21 mouse cellular contexts compared by ENCODE assay signal in genomic region chr16:59487239-59487638, GRCm38 (mm10). TPM values are rescaled to one million over a fixed set of nuclear protein-coding genes. Genes with fewer than 3 reads are reported as not detected.
DNase-seq lines count a peak whose midpoint lies in the region; ATAC-seq and TF ChIP-seq lines count a peak whose summit lies in the region.
"Had no signal": no experiment of that assay in that cellular context is flagged by ENCODE, and none has a peak within 500 bp of the region (broad histone marks: within the 10 kb centered on the region; RNA-seq: fewer than 3 reads in every experiment).

No protein-coding gene starts in this region.

- no peak overlapping the region for H3K4me2 ChIP-seq in stomach, embryonic 14.5 days (replicated peaks; ENCODE audit: low read depth, low read length)
- H3K4me2 ChIP-seq in stomach, postnatal 0 days (replicated peaks; ENCODE audit: low read depth) = no peak overlapping the region
- H3K4me2 ChIP-seq in kidney, embryonic 15.5 days = no peak overlapping the region
- H3K4me2 ChIP-seq in forebrain, embryonic 13.5 days = no peak overlapping the region
- H3K4me2 ChIP-seq: lung, embryonic 15.5 days; midbrain, embryonic 13.5 days; neural tube, embryonic 13.5 days had no signal

- no peak overlapping the region for H3K4me3 ChIP-seq in stomach, embryonic 14.5 days (ENCODE audit: low read depth, low read length)
- H3K4me3 ChIP-seq in stomach, postnatal 0 days (ENCODE audit: low read depth, low read length) = no peak overlapping the region
- no peak overlapping the region for H3K4me3 ChIP-seq in kidney, embryonic 15.5 days (replicated peaks)
- H3K4me3 ChIP-seq in forebrain, embryonic 13.5 days = no peak overlapping the region
- H3K4me3 ChIP-seq: embryonic facial prominence, embryonic 10.5 days; erythroblast, embryonic 14.5 days; hindbrain, embryonic 10.5 days; lung, embryonic 15.5 days; midbrain, embryonic 13.5 days; neural tube, embryonic 13.5 days had no signal

- no peaks in the 10 kb centered on the region for H3K27me3 ChIP-seq in stomach, embryonic 14.5 days (ENCODE audit: control insufficient read depth, insufficient read depth, low read length)
- H3K27me3 ChIP-seq in stomach, postnatal 0 days (ENCODE audit: control insufficient read depth, insufficient read depth, low read length) = no peaks in the 10 kb centered on the region
- H3K27me3 ChIP-seq in kidney, embryonic 15.5 days = no peaks in the 10 kb centered on the region
- H3K27me3 ChIP-seq in forebrain, embryonic 13.5 days = no peaks in the 10 kb centered on the region
- H3K27me3 ChIP-seq: lung, embryonic 15.5 days; midbrain, embryonic 13.5 days; neural tube, embryonic 13.5 days had no signal

- peak overlapping the region; percentile 39; the same call in 1 of the 2 replicates for H3K27ac ChIP-seq in stomach, embryonic 14.5 days (ENCODE audit: low read length)
- no peak overlapping the region for H3K27ac ChIP-seq in stomach, postnatal 0 days (replicated peaks)
- no peak overlapping the region for H3K27ac ChIP-seq in kidney, embryonic 15.5 days
- H3K27ac ChIP-seq in forebrain, embryonic 13.5 days = no peak overlapping the region
- H3K27ac ChIP-seq: embryonic facial prominence, embryonic 10.5 days; hindbrain, embryonic 10.5 days; hindbrain, postnatal 0 days; liver, embryonic 14.5 days; lung, embryonic 15.5 days; midbrain, embryonic 13.5 days; neural tube, embryonic 13.5 days had no signal

- H3K9me3 ChIP-seq in stomach, embryonic 14.5 days (ENCODE audit: control insufficient read depth, low read depth, low read length) = no peaks in the 10 kb centered on the region
- H3K9me3 ChIP-seq in stomach, postnatal 0 days (ENCODE audit: control insufficient read depth, low read length) = no peaks in the 10 kb centered on the region
- no peaks in the 10 kb centered on the region for H3K9me3 ChIP-seq in kidney, embryonic 15.5 days (replicated peaks)
- H3K9me3 ChIP-seq in forebrain, embryonic 13.5 days (replicated peaks) = no peaks in the 10 kb centered on the region
- H3K9me3 ChIP-seq: embryonic facial prominence, embryonic 10.5 days; hindbrain, embryonic 10.5 days; lung, embryonic 15.5 days; midbrain, embryonic 13.5 days; neural tube, embryonic 13.5 days had no signal

- ATAC-seq in stomach, embryonic 14.5 days (ENCODE audit: insufficient number of reproducible peaks, insufficient read depth, low FRiP score, low read depth) = no peak
- no peak for ATAC-seq in stomach, postnatal 0 days (ENCODE audit: low FRiP score, low TSS enrichment)
- peak; percentile 44; the same call in 1 of the 2 replicates for ATAC-seq in kidney, embryonic 15.5 days (replicated peaks; ENCODE audit: low FRiP score)
- no peak for ATAC-seq in forebrain, embryonic 13.5 days
- ATAC-seq: forebrain, postnatal 0 days; hindbrain, postnatal 0 days; midbrain, embryonic 13.5 days had no signal

- WGBS in stomach, embryonic 14.5 days = 89% methylated on average over 7 of the region's 7 CpGs
- WGBS in stomach, postnatal 0 days = 83% methylated on average over 7 of the region's 7 CpGs
- 51% methylated on average over 7 of the region's 7 CpGs for WGBS in kidney, embryonic 15.5 days
- 96% methylated on average over 7 of the region's 7 CpGs for WGBS in forebrain, embryonic 13.5 days

- H3K4me1 ChIP-seq in stomach, embryonic 14.5 days (ENCODE audit: control insufficient read depth, insufficient read depth, low read length) = no peaks in the 10 kb centered on the region
- H3K4me1 ChIP-seq in stomach, postnatal 0 days (replicated peaks; ENCODE audit: control insufficient read depth, insufficient read depth) = no peaks in the 10 kb centered on the region
- no peaks in the 10 kb centered on the region for H3K4me1 ChIP-seq in kidney, embryonic 15.5 days
- no peaks in the 10 kb centered on the region for H3K4me1 ChIP-seq in forebrain, embryonic 13.5 days
- H3K4me1 ChIP-seq: embryonic facial prominence, embryonic 10.5 days; hindbrain, embryonic 10.5 days; lung, embryonic 15.5 days; midbrain, embryonic 13.5 days had no signal

- DNase-seq in kidney, adult 11 months = peak; percentile 48
- DNase-seq in kidney, postnatal 4 days = no peak
- DNase-seq in stomach, postnatal 0 days (ENCODE audit: low spot score) = no peak
- no peak for DNase-seq in heart, adult 8-10 months (ENCODE audit: low spot score)
- DNase-seq: B cell, adult 2 months; cerebellum, adult 8-10 months; forebrain, postnatal 0 days; gastrocnemius, postnatal 10 days; right cerebral cortex, adult 18-20 months; thymus, postnatal 4 days had no signal

- no peak for TF ChIP-seq EP300 in stomach, postnatal 0 days (optimal IDR thresholded peaks at IDR 0.05)

- H3K36me3 ChIP-seq in stomach, embryonic 14.5 days (ENCODE audit: control insufficient read depth, insufficient read depth, low read length) = peaks cover 44% of the 10 kb centered on the region
- H3K36me3 ChIP-seq in stomach, postnatal 0 days (ENCODE audit: control insufficient read depth, insufficient read depth, low read length) = peaks cover 14% of the 10 kb centered on the region; the same call in 1 of the 2 replicates
- peaks cover 92% of the 10 kb centered on the region for H3K36me3 ChIP-seq in kidney, embryonic 15.5 days
- H3K36me3 ChIP-seq in forebrain, embryonic 13.5 days (ENCODE audit: poor library complexity, severe bottlenecking) = peaks cover 46% of the 10 kb centered on the region

- TF ChIP-seq CTCF in stomach, postnatal 0 days (IDR thresholded peaks at IDR 0.05; ENCODE audit: low read depth) = no peak

- H3K9ac ChIP-seq in stomach, embryonic 14.5 days (replicated peaks; ENCODE audit: low read depth, low read length) = no peak overlapping the region
- H3K9ac ChIP-seq in stomach, postnatal 0 days (ENCODE audit: low read length) = no peak overlapping the region
- H3K9ac ChIP-seq in kidney, embryonic 15.5 days = no peak overlapping the region
- no peak overlapping the region for H3K9ac ChIP-seq in forebrain, embryonic 13.5 days
- H3K9ac ChIP-seq: forebrain, postnatal 0 days; liver, embryonic 14.5 days; lung, embryonic 15.5 days; midbrain, embryonic 13.5 days; neural tube, embryonic 13.5 days had no signal

RNA-seq across cellular contexts. Expression of gene Riox2, which starts 15.7 kb away (rescaled TPM):
- 38.3 and 38.7 TPM in 2 replicates for polyA plus RNA-seq in stomach, embryonic 14.5 days (2014; fragmentation: Nextera tagmentation; extraction: Ambion mirVana)
- polyA plus RNA-seq in stomach, postnatal 0 days (2015; fragmentation: Nextera tagmentation; extraction: Ambion mirVana) = 22.7 and 23.4 TPM in 2 replicates
- polyA plus RNA-seq in kidney, embryonic 15.5 days (2015; fragmentation: Nextera tagmentation; extraction: Ambion mirVana) = 36.9 and 39.4 TPM in 2 replicates
- 15.4 and 17.7 TPM in 2 replicates for polyA plus RNA-seq in forebrain, embryonic 13.5 days (2015; fragmentation: Nextera tagmentation; extraction: Ambion mirVana)
- 10 to 100 TPM; 14.8 to 19.4 (median 17.3) TPM for total RNA-seq in heart, adult 8-10 months (2022)
